Mouse (Mus musculus) gastrocnemius, postnatal 14 days (tissue): ENCODE results near the gene Timm8b. TPM values are rescaled to one million over a fixed set of nuclear protein-coding genes. Genes with fewer than 3 reads are reported as not detected.
A peak's percentile ranks its signal among the peaks of the same experiment; 100 is the strongest.
"Not testable (repeated sequence)": the region's sequence is repeated elsewhere in the genome, so short reads cannot be mapped to it uniquely, and the experiment has no call there.

ENCODE experiments used
- DNase-seq: peaks from one replicate; pipeline ENCODE4 v3.0.0; 2021; ENCODE audit warnings: mixed read lengths
- intact Hi-C: fragments of 180-260 bp; cut with DNase I; formaldehyde crosslinking; loops from one replicate; pipeline ENCODE4 v1.15.1; 2025; ENCODE audit warnings: low total_unique reads
- total RNA-seq, 2 experiments: library from RNA; stranded (reverse); gene quantifications; 2 replicates each; pipeline ENCODE4 v1.2.3; 2021

Gene Timm8b
- total RNA-seq, 2 experiments from 2014 or later: 144 to 150 TPM

- no peak for DNase-seq
- intact Hi-C loops: no loop called here
These were observed 8.8 kb upstream of the Timm8b start for GRCm38 (mm10) chr9:50594794-50595417.

- DNase-seq: peak; percentile 41
- intact Hi-C loops: no loop called here
These were observed 6.7 kb upstream of the Timm8b start for GRCm38 (mm10) chr9:50596973-50597372.

DNA sequence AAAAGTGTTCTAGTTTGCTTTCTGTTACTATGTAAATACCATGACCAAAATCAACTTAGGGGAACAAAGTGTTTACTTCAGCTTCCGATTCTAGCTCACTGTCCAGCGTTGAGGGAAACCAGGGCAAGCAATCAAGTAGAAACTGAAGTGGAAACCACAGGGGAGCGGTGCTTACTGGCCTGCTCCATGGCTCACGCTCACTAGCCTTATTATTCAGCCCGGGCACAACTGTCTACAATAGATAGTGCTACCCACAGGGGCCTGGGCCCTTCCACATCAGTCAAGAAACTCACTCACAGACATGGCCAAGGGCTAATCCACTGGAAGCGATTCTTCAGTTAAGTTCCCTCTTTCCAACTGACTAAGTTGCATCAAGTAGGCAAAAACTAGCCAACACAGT, 2.2 kb upstream of the Timm8b start:
- DNase-seq: no peak
- intact Hi-C loops: no loop called here

DNA sequence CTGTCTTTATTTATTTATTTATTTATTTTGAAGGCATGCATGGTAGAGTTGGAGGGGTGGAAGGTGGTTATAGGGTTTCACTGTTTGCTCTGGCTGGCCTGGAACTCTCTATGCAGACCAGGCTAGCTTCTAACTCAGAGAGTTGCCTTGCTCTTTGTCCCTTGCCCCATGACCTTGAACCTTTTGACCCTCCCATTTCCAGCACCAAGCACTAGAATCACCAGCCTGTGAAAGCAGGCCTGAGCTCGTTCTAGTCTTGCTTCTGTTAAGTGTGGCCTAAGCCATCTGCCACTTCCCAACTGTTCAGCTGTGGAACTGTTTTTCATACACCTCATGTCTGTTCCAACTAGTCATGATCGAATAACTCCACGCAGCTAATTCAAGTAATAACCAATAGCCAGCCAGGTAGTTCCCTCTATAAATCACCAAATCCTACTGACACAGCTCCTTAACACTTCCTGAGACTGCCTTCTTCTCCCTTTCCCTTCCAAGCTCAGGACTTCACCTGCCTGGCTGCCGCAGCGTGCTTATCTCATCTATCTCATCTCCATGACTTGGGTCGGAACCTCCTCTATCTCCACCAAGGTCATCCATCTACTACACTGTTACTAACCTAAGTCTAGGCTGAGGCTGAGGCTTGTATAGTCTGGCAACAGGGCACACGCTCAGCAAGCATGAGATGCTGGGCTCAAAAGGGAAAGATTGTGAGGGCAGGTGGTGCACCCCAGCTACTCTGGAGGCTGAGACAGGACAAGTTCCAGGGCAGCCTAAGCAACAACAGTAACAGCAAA, 1.5 kb upstream of the Timm8b start:
- DNase-seq: no peak
- intact Hi-C loops: no loop called here

GRCm38 (mm10) chr9:50603998-50604324, 251 bp downstream of the Timm8b start:
- intact Hi-C loops: no loop called here
- DNase-seq: no peak

DNA sequence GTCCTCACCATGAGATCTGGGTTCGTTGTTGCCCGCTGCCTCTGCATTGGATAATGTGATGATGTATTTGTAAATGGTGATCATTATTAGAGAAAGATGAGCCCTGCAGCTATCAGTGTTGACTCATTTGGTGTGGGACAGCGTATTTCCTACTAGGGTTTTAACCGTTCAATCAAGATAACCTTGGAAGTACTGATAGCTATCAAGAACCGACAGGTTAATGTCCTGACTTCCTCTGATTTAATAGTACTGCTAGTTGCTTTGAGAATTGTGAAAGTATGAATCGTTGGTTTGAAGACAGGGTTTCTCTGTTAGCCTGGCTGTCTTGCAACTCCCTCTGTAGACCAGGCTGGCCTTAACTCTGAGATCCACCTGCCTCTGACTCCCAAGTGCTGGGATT, 628 bp downstream of the Timm8b start:
- intact Hi-C loops: no loop called here
- DNase-seq: no peak

DNA sequence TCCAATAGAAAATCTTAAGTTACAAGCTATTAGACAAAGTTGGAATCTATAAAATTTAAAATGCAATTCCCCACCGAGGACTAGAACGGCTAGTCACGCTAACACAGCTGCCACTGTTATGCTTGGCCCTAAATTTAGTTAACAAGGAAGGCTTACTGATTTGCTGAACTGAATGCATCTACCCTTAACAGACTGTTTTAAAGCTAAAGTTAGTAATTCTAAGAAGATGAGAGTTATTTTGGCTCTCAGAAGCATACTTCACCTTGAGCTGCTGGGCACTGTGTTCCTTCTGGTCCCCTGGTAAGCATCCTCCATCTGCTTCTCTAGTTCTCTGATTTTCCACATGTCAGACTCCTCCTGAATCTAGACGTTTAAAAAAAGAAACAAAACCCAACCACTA, 8.4 kb downstream of the Timm8b start:
- intact Hi-C loops: no loop called here
- DNase-seq: no peak

GRCm38 (mm10) chr9:50616161-50616560, 12.5 kb downstream of the Timm8b start:
- DNase-seq: no peak
- intact Hi-C loops: no loop called here

GRCm38 (mm10) chr9:50616766-50617603, 13.3 kb downstream of the Timm8b start, which contains the start of the genes Pih1d2 and Nkapd1:
Gene Pih1d2 (plus strand): TSS chr9:50617321.
Gene Nkapd1 (minus strand): TSS chr9:50617464.
- DNase-seq: peak; percentile 81
- intact Hi-C loops: no loop called here

DNA sequence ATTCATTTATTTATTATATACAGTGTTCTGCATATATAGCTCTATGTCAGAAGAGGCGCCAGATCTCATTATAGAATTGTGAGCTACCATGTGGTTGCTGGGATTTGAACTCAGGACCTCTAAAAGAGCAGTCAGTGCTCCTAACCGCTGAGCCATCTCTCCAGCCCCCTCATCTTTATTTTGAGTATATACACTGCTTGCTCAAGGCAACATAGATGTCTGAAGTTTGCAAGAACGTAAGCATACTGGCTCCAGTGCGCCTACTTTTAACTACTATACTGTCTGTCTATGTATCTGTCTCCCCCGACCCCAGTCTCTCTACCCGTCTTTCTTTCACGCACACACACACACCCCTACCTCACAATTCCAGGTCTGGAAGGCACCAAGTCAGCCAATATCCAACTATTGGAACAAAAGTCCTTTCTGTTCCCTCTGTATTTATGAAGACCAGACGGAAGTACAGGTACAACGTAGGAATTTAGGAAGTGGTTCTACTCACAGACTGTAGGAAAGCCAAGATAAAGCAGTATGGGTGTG, 14.2 kb downstream of the Timm8b start:
- intact Hi-C loops: no loop called here
- no peak for DNase-seq

- DNase-seq, intact Hi-C loops: not testable (repeated sequence)
These were observed 27.2 kb downstream of the Timm8b start for GRCm38 (mm10) chr9:50630903-50631302.

GRCm38 (mm10) chr9:50632016-50632688, 28.4 kb downstream of the Timm8b start:
- intact Hi-C loops: no loop called here
- no peak for DNase-seq

DNA sequence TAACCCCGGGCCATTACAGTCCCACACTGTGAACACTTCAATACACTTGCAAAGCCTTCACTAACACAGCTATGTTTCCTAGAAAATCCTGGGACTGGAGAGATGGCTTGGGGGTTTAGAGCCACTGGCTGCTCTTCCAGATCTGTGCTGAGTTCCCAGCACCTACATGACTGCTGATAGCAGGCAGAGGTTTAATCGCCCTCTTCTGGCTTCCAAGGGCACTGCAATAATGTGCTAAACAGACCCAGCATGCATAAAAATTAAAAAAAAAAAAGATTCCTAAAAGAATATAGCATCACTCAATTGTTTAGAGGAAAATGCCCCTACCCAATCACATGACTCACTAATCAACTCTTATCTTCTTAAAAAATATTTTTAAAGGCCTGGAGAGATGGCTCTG, 29.3 kb downstream of the Timm8b start:
- intact Hi-C loops: no loop called here
- DNase-seq: no peak

DNA sequence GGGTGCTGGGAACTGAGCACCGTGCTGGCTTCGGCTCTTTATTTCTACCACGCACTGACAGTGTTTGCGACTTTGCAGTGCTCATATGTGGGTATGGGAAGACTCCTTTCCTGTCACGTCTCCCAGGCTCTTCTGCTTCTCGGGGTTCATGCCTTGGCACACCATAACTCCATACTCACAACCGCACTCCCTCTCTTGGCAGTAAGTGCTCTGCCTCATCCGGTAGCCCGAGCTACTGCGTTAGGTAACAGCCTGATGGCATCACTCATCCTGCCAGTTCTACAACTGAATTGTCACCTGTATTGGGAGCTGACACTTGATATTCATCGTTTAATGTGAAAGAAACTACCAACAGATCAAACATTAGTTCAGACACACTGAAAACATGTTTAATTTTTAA, 30.6 kb downstream of the Timm8b start:
- DNase-seq: no peak
- intact Hi-C loops: no loop called here

- intact Hi-C loops: no loop called here
- DNase-seq: no peak
These were observed 43.2 kb downstream of the Timm8b start for GRCm38 (mm10) chr9:50646826-50647370.

DNA sequence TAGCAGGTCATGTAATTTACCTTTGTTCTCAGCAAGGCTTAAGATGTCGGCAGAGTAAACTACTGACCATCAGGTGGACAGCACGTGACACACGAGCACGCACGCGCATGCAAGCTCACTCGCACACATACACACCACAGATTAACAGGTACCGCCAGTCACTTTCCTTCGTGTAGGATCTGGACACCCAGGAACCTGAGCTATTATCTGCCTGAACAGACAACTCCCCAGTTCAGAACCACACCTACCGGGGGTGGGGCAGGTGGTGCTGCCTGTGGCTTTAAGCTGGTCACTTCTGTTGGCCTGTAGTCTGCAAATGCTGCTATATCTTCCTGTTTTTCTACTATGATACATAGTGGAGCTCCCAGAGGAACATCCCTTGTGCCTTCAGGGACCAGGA, 46.8 kb downstream of the Timm8b start:
- intact Hi-C loops: no loop called here
- no peak for DNase-seq
